Mouse (Mus musculus) heart, postnatal 0 days (tissue): ENCODE data around the gene Zbtb45. TPM values are rescaled to one million over a fixed set of nuclear protein-coding genes. Genes with fewer than 3 reads are reported as not detected.

ENCODE experiments used
- ATAC-seq: fragments of 200-750 bp; cut with Nextera tagmentation; 2 replicates; pipeline ENCODE4 v1.8.0; 2017; ENCODE audit warnings: low read depth, moderate number of reproducible peaks, moderate library complexity; ENCODE audit not compliant: insufficient read depth
- DNase-seq: peaks from one replicate; pipeline ENCODE4 v3.0.0-alpha.2; 2016; ENCODE audit warnings: low spot score
- H3K27ac ChIP-seq: fragments of 300-500 bp; sonication (generic); 2 replicates; pipeline ENCODE4 v1.5.1; 2014; ENCODE audit warnings: low read depth, mild to moderate bottlenecking
- H3K27me3 ChIP-seq: fragments of 300-500 bp; sonication (generic); 2 replicates; pipeline ENCODE4 v1.6.1; 2014; ENCODE audit warnings: low read length, mixed read lengths; ENCODE audit not compliant: control insufficient read depth, insufficient read depth
- H3K36me3 ChIP-seq: fragments of 300-500 bp; sonication (generic); replicated peaks from 2 replicates; pipeline ENCODE4 v1.6.1; 2014; ENCODE audit warnings: low read length, mixed read lengths; ENCODE audit not compliant: control insufficient read depth, insufficient read depth
- H3K4me1 ChIP-seq: fragments of 300-500 bp; sonication (generic); 2 replicates; pipeline ENCODE4 v1.6.1; 2014; ENCODE audit warnings: antibody characterized with exemption; ENCODE audit not compliant: control insufficient read depth, insufficient read depth
- H3K4me2 ChIP-seq: fragments of 300-500 bp; sonication (generic); 2 replicates; pipeline ENCODE4 v1.6.1; 2014; ENCODE audit warnings: low read depth, mild to moderate bottlenecking, low read length, moderate library complexity
- H3K4me3 ChIP-seq: fragments of 300-500 bp; sonication (generic); 2 replicates; pipeline ENCODE4 v1.5.1; 2014; ENCODE audit warnings: low read depth, low read length
- H3K9ac ChIP-seq: fragments of 300-500 bp; sonication (generic); replicated peaks from 2 replicates; pipeline ENCODE4 v1.6.1; 2014; ENCODE audit warnings: low read depth, low read length, mixed read lengths
- H3K9me3 ChIP-seq: fragments of 300-500 bp; sonication (generic); replicated peaks from 2 replicates; pipeline ENCODE4 v1.6.1; 2016; ENCODE audit warnings: low read length; ENCODE audit not compliant: control insufficient read depth
- CTCF ChIP-seq: IDR thresholded peaks from 2 replicates; pipeline ENCODE4 v1.5.1; 2016; ENCODE audit warnings: antibody characterized with exemption, control low read depth, low read depth
- EP300 ChIP-seq: IDR thresholded peaks from 2 replicates; pipeline ENCODE4 v1.6.1; 2016; ENCODE audit warnings: antibody characterized with exemption, low read depth
- WGBS: fragments of 180-500 bp; shearing (Covaris S2); extraction: QIAGEN DNeasy Blood & Tissue Kit; methylation state at CpG from one replicate; pipeline ENCODE4 v1.1.7; 2014; 5-methylcytosine and 5-hydroxymethylcytosine counted together
- polyA plus RNA-seq: library from polyadenylated mRNA; unstranded; fragments of >200 nt; fragmentation: Nextera tagmentation; extraction: Ambion mirVana; gene quantifications from 2 replicates; pipeline ENCODE4 v1.2.1, GENCODE M21; 2015
- total RNA-seq: library from RNA; depleted of rRNA; stranded (reverse); fragments of >200 nt; gene quantifications from 2 replicates; pipeline ENCODE4 v1.2.3, GENCODE M21; 2014; ENCODE audit warnings: low replicate concordance

Gene Zbtb45
- total and polyA plus RNA-seq, 2 experiments from 2014 or later: 9.5 to 29.2 TPM

DNA sequence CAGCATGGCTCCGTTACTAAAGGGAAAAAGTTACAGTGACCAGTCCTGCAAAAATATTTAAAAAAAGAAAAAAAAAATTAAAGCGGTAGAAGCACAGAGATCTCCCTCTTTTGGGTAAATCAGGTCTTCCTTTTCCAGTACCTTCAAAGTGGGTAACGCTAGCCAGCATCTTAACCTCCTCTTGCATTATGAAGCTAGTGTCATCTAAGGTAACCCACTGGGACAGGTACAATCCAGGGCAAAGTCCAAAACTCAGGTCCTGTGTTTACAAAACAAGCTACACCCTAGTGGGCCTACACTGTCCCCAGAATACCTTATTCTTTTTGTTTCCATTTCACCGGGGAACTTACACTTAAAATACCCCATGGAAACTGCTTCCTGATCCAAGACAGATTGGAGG lies 3.8 kb upstream of the Zbtb45 start:
- ATAC-seq: no peak
- Histone ChIP-seq H3K4me2 (no peak overlapping the region), H3K36me3 (no peaks in the 10 kb centered on the region), H3K4me1 (peaks cover 6% of the 10 kb centered on the region), H3K9me3 (no peaks in the 10 kb centered on the region), H3K27me3 (no peaks in the 10 kb centered on the region), H3K4me3 (no peak overlapping the region), H3K9ac (no peak overlapping the region), H3K27ac (no peak overlapping the region)
- 53% methylated on average over 4 of the region's 4 CpGs for WGBS
- TF ChIP-seq EP300 (no peak), CTCF (no peak)
- no peak for DNase-seq

DNA sequence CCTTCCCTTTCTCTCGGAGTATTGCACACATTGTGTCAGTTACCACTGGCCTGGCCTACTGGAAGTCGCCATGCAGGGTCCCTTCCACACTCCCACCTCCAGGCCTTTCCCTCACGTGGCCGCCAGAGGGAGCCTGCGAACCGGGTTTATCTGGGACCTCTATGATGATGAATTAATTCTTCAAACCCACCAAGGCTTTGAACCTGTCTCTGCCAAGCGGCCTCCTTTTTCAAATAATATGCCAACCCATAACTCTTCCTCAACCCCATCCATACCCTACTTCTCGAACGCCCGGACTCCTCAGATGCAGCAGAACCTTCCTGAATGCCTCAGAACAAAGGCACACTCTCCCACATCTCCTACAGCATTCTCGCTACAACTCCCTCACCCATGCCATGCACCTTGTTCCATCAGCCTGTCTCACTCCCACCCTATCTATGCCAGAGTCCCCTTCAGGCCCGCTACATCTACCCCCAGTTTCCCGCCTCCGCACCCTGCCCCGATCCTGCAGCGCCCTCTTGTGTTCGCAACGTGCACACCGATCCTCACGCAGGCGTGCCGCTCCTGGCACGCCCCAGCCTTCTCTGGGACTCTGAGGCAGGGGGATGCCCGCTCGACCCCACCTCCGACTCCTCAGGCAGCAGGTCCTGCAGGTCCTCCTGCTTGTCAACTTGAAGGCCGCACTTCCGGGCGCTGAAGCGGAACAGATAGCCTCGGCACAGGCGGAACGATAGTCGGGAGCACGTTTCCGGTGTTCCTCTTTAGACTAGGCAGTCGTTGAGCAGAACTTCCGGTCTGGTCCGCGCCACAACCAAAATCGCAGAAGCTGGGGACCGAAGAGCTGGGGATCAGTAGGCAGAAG lies 460 bp downstream of the Zbtb45 start:
- Histone ChIP-seq H3K9ac (peak overlapping the region; percentile 64), H3K4me2 (peak overlapping the region; percentile 80), H3K27me3 (no peaks in the 10 kb centered on the region), H3K4me1 (peaks cover 6% of the 10 kb centered on the region), H3K4me3 (peak overlapping the region; percentile 73), H3K27ac (peak overlapping the region; percentile 90), H3K36me3 (peaks cover 35% of the 10 kb centered on the region), H3K9me3 (no peaks in the 10 kb centered on the region)
- ATAC-seq (peak; percentile 91), DNase-seq (peak; percentile 93)
- under 1% methylated on average over 42 of the region's 42 CpGs for WGBS
- TF ChIP-seq CTCF (peak; percentile 79), EP300 (no peak)

DNA sequence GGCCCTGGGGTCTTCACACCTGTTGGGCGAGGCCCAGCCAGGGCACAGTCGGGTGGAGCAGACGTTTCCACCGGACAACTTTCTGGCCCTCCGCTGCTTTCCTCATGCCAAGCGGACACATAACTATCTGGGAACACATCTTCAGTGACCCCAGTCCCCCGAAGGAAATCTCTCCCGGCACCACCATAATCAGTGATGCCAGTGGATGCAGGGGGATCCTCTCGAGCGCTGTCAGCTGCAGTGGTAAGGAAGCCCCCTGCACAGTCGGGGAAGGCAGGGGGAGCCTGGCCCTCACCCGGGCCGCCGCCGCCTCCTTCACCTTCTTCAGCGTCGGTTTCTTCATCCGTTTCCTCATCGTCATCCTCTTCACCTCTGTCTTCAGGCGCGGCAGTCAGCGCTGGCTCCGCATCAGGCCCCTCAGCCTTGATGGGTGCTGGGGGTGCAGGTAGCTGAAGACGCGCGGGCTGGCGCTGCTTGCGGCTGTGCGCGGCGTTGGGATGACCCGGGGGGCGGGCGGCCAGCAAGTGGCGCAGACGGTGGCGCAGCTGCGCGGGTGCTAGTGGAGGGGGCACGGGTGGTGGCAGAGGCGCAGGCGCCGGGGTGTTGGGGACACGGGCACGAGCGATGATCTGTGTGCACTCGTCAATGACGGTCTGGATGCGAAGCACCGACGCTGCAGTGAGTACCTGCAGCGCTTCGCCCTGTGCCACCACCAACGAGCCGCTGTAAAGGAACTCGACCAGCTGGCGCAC lies 2.3 kb downstream of the Zbtb45 start:
- 56% methylated on average over 57 of the region's 57 CpGs for WGBS
- Histone ChIP-seq H3K4me3 (no peak overlapping the region), H3K9me3 (no peaks in the 10 kb centered on the region), H3K4me1 (peaks cover 6% of the 10 kb centered on the region), H3K27ac (0 out of 2 replicates have a peak overlapping the region, but pooled peaks have one; percentile 47), H3K27me3 (no peaks in the 10 kb centered on the region), H3K36me3 (peaks cover 38% of the 10 kb centered on the region), H3K9ac (no peak overlapping the region), H3K4me2 (no peak overlapping the region)
- ATAC-seq (no peak), DNase-seq (no peak)
- TF ChIP-seq EP300 (no peak), CTCF (no peak)

DNA sequence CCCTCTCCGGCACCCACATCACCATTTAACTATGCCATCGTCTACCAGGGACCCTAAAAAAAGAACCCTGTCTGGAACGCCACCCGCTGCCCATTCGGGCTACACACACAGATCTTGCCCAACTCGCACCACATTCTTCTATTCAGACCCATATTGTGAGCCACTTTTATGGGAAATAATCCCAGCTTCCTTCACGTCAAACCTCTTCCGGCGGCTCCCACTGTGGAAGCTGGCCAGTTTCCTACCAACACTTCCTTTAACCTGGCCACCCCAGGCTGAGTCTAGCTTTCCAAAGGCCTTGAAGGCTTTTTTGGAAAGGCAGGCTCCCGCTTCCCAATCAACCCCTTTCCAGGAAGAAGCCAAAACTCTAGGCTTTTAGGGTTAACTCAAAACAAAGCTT lies 3.3 kb downstream of the Zbtb45 start:
- ATAC-seq: no peak
- Histone ChIP-seq H3K9ac (no peak overlapping the region), H3K9me3 (no peaks in the 10 kb centered on the region), H3K4me1 (peaks cover 6% of the 10 kb centered on the region), H3K4me2 (no peak overlapping the region), H3K4me3 (no peak overlapping the region), H3K27ac (peak overlapping the region; percentile 47), H3K27me3 (no peaks in the 10 kb centered on the region), H3K36me3 (peaks cover 38% of the 10 kb centered on the region)
- TF ChIP-seq EP300 (no peak), CTCF (no peak)
- WGBS: 70% methylated on average over 10 of the region's 10 CpGs
- no peak for DNase-seq

DNA sequence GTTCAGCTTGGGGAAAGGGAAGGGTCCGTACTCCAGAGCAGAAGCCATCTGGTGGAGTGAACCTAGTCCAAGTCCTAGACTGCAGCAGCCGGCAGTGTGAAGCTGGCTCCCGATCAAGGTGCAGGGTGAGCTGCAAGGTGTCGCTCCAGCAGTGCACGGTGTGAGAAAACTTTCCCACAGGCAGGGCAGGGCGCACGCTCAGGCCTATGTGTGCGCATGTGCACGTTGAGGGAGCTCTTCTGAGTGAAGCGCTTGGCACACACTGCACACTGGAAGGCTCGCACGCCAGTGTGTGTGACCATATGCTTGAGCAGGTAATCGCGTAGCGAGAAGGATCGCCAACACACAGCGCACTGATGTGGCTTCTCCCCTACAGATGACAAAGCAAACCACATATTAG lies 3.8 kb downstream of the Zbtb45 start:
- H3K27me3 ChIP-seq: no peaks in the 10 kb centered on the region
- H3K9me3 ChIP-seq: no peaks in the 10 kb centered on the region
- DNase-seq: no peak
- WGBS: 89% methylated on average over 17 of the region's 17 CpGs
- no peak overlapping the region for H3K9ac ChIP-seq
- H3K27ac ChIP-seq: no peak overlapping the region
- no peak overlapping the region for H3K4me3 ChIP-seq
- H3K4me2 ChIP-seq: no peak overlapping the region
- H3K4me1 ChIP-seq: peaks cover 6% of the 10 kb centered on the region
- no peak for TF ChIP-seq CTCF
- no peak for TF ChIP-seq EP300
- H3K36me3 ChIP-seq: peaks cover 38% of the 10 kb centered on the region
- ATAC-seq: no peak
